Mouse (Mus musculus) adrenal gland, adult 2 months (tissue): ENCODE results near the gene Vps54. TPM values are rescaled to one million over a fixed set of nuclear protein-coding genes. Genes with fewer than 3 reads are reported as not detected.

Experiments used
- DNase-seq: peaks from one replicate; pipeline ENCODE4 v3.0.0; 2021
- microRNA-seq, 2 experiments: library from miRNA; unstranded; fragments of <30 nt; microRNA quantifications; one replicate each; pipeline ENCODE4 v1.2.0; 2021
- polyA plus RNA-seq: library from polyadenylated mRNA; depleted of rRNA; stranded (reverse); fragments of >200 nt; gene quantifications from 2 replicates; pipeline ENCODE4 v1.2.3, GENCODE M21; 2012; rRNA removed
- total RNA-seq, 2 experiments: library from RNA; stranded (reverse); gene quantifications; 2 replicates each; pipeline ENCODE4 v1.2.3; 2021

The Vps54 gene
- total and polyA plus RNA-seq, 3 experiments = 3.2 to 34.6 (median 28.3) TPM

DNA sequence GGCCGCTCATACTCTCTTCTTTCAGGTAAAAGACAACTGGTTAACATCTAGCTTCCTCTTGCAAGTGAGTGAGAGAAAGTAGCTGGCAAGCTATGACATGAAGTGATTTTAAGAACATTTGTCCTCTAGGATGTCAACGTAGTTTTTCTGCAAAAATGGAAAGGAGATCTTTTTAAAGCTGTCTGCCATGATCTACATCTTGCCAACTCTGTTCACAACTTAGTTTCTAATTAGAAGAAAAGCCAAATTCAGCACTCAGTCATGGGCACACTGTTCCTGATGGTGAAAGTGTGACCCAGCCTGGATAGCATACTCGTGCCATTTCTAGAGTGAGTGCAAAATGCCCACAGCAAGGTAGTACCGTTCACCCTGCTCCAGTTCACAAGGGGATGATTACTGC is 100.0 kb downstream of the Vps54 start:
- no peak for DNase-seq

GRCm38 (mm10) chr11:21343490-21343889 is 104.4 kb downstream of the Vps54 start:
- DNase-seq = no peak

DNA sequence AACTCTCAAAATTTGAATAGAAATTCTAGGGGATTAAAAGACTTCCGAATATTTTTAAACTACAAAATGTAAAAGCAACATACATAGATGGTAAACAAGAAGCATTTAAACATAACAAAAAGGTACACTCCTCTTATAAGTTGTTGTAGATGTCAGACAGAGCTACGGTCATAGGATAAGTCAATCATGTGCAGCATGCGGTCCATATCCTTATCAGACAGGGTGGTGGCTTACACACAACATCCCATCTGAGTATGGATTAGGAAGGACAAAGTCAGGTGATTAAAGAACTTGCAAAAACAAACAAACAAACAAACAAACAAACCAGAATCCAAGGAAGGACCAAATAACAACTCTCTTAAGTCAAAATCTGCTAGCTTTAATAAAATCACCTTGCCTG is 106.9 kb downstream of the Vps54 start:
- no peak for DNase-seq

DNA sequence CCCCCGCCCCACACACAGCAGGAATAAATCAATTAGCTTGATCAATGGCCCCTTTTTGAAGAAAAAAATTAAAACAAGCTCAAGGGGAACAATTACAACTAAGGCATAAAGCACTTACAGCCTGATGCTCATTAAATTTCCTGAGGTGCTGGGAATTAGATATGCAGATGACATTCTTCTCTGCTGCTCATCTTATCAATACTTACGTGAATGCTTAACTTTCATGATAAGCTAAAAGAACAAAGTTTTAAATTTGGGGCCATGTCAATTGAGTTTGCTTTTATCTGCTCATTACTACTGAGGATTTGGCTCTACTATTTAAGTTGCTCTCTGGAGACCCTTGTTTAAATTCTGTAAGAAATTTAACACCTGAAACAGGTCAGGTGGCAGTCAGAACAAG is 109.8 kb downstream of the Vps54 start:
- no peak for DNase-seq

- no peak for DNase-seq
These were observed 112.2 kb downstream of the Vps54 start for GRCm38 (mm10) chr11:21351296-21351695.

DNA sequence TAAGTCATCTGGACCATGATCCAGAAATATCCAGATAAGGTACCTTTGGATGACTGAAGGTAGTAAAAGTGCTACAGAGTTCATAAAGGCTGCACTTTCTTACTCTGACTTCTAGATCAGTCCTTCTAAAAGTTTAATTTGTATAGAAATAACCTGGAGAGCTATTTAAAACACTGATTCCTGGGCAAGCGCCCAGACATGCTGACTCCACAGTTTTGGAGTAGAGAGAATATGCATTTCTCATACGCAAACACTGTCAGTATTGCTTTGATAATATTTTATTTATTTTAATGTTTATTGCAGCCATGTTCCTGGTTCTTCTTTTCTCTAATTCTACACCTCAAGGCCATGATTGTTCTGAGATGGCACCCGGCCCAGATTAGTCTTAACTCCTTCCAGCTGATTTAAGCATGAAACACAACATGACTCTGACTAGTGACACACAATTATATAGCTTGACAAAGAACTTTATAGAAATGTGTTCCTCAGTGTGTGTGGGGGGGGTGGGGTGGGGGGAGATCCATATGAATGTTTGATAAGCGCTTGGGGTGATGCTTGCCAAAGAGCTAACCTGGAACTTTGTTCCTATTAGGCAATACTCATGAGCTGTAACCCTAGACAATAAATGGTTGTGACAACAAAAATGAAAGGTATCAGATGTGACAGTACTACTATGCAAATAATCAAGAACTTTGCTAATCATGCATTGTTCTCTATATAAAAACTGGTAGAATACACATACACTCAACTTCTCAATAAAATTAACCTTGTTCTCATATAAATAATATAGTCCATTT is 124.3 kb downstream of the Vps54 start:
- DNase-seq = peak; percentile 43

DNA sequence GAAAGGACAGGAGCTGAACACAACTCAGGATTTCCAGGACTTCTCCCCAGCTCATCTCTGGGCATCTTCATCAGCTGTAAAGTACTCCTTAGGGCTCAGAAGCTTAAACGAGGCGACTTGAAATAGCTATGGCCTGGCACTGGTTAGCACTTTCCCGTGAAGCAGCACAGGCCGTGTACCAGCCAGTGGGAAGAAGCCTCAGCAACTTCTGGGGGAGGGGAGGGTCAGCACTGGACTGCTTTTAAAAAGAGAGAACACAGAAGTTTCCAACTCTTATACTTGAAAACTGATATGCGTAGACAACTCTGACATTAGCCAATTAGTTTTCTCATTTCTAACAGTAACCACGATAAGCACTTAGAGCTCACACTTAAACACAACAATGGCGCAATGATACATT is 129.4 kb downstream of the Vps54 start:
- no peak for DNase-seq

- DNase-seq = peak; percentile 20
These were observed 130.4 kb downstream of the Vps54 start for GRCm38 (mm10) chr11:21369248-21370016.

GRCm38 (mm10) chr11:21370399-21371121 is 131.5 kb downstream of the Vps54 start:
- peak; percentile 90 for DNase-seq

Small RNA genes within 50 kb of the gene (microRNA-seq; reads per million reads assigned to microRNA genes)
- gene Mir1933 = 0 reads per million in 2 experiments

Other genes starting within 250 kb of the Vps54 start
- gene Peli1, start 148.0 kb upstream of the Vps54 start, total RNA-seq = 10 to 100 TPM; 15.2 to 18.4 TPM
- gene Peli1, start 148.0 kb upstream of the Vps54 start, polyA plus RNA-seq = 17.1 and 22.8 TPM in 2 replicates
- 10 to 100 TPM; 66.2 to 84.6 TPM for gene Ugp2, start 131.9 kb downstream of the Vps54 start, total RNA-seq
- 0.60 and 1.1 TPM in 2 replicates for gene Ugp2, start 131.9 kb downstream of the Vps54 start, polyA plus RNA-seq